Mouse (Mus musculus): ENCODE measurements at regions not wholly inside any gene's neighbourhood (a gene's known extent, or its start where the extent isn't known, plus 50 kb on each side); places are given as distances from the start of the nearest gene placed in this dataset.

DNA sequence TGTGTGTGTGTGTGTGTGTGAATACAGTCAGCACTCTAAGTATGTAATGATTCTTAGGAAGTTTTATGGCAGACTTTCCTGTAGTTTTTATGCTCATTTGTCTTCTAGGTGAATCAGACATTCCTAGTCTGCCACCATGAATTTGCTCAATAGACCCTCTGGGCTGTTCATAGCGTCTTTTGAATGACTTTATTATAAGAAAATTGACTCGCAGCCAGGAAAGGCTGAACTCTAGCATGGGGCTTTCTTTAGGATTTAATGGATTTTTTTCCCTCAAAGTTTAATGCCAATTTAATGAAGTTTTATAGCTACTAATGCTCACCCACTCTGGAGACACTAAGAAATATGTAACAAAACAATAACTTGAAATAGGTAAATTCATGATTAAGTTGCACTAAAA, 363.6 kb downstream of the Cdh11 start:
- intact Hi-C loops (cut with DNase I) = no loop called here

DNA sequence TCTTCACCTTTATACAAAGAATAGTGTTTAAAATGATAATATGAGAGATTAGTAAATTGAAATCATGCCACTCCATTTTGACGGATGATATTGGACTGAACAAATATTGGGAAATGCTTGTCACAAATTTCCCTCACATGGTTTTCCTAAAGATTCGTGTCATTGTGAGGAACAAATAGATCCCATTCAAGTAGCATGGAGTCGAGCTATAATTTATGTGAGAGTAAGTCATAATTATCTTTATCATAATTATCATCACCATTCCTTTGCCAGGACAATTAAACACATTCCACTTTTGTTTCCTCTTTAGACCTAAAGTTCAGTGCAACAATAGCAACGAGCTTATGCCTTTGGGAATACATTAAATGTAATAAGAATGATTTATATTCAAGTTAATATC, 370.5 kb downstream of the Cdh11 start:
- intact Hi-C loops (cut with DNase I) = no loop called here

DNA sequence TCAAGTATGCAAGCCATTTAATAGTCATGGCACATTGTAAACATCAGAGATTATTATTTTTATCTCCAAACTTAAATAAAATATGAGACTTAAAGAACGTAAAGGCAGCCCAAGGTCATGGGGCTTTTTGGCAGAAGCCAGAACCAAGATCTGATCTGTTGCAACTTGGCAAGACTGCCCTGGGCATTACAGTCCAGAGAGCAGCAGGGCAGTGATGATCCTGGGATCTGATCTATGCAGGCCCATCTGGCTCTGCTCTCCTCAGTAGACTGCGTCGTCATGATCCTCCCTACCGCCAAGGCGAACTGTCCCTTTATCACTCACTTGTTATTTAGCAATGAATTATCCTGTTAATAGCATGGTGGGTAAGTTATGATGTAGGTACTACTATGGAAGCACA, 372.0 kb downstream of the Cdh11 start:
- intact Hi-C loops (cut with DNase I) = no loop called here

DNA sequence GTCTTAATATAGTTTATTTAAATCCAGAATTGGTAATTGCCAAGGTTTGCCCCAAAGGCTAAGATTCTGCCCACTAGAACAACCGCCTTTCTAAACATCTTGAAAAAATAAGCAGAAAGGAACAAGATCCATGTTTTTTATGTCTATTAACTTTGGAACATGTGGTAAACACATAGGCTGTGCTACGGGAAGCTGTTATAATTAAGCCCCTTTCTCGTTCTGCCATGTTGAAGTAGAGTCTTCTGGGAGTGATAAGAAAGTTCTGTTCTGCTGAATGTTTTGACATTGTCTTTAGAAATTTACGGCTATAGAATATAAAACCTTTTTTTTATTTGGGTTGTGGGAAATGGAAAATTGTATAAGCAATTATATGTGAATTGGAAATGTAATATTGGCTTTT, 397.9 kb downstream of the Cdh11 start:
- intact Hi-C loops (cut with DNase I) = no loop called here

DNA sequence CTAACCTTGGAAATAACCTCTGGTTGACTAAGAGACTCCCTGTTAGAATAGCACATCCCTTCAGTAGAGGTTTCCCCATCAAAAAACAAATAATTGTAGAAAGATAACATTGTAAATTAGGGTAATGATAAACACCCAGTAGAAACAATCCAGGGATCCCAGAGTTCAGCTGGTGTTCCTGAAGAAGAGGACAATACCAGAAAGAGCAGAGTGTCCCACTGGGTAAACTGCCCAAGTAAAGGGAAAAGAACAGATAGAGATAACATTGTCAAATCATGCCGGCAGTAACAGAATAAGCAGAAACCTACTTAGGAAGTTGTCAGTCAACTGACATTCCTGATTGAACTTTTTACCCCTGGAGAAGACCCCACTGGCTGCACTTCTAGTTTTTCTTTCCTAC, 440.1 kb downstream of the Cdh11 start:
- intact Hi-C loops (cut with DNase I) = no loop called here

DNA sequence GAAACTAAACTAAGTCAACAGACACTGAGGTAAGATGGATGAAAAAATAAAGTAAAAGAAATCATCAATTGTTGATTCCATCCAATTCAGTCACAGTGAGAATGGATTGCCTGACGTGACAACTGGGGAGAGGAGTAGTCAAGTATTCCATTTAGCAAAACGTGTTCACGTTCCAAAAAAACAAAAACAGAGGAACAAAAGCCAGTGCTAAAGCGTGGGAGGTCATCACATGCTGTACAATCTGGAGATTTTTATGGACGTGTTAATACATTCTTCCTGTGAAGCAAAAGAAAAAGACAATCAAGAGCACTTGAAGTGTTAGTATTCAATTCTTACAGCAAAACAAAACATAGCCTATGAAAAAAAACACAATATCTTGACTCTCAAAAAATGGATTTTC, 452.9 kb downstream of the Cdh11 start:
- intact Hi-C loops (cut with DNase I) = no loop called here

DNA sequence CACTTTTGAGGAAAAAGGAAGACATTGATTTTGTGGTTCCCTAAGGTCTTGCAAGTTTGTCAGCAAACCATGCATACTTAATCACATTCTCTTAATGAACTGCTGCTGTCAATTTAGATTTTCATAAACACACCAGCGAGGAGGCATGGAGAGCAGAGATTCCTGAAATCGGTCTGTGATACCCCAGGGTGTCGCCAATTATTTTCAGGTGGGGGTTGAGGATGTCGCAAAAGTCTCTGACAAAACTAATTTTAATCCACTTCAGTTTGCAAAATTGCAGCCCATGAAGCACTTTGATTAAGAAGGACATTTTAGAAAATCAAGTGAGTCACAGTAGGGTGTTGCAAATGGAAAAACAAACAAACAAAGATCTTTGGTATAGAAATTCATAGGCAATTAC, 454.3 kb downstream of the Cdh11 start:
- intact Hi-C loops (cut with DNase I) = no loop called here

DNA sequence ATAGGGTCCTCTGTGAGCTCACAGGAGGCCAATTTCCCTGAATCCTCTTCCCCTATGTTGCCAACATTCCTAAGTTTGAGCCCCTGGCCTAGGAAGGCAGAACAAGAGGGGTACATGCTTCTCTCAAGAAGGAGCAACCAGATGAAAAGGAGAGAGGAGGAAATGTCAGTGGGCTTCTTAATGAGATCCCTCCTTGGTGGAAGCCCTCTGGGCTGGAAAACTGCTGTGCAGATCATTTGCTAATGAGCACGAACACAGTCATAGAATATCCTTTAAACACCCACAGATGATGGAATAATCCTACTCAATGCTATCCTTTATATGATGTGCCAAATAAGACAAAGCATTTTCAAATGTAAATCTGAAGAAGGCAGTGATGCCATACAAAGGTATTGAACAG, 455.5 kb downstream of the Cdh11 start:
- intact Hi-C loops (cut with DNase I) = no loop called here

All from adrenal gland (tissue).